Comparison of ENCODE assay signal across 18 mouse cellular contexts in the genomic region with DNA sequence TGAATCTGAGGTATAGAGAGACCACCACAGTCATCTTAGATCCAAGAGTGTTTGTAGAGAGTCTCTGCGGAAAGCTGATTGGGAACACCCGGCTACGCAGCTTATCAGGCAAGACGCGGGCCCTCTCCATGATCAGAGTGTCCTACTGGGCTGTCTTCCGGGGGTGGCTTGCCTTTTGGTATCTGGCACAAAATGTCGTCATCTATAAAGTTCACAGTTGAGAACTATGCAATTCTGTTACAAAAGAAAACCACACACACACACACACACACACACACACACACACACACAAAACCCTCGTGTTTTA. TPM values are rescaled to one million over a fixed set of nuclear protein-coding genes. Genes with fewer than 3 reads are reported as not detected.
DNase-seq lines count a peak whose midpoint lies in the region; ATAC-seq and TF ChIP-seq lines count a peak whose summit lies in the region.
"Had no signal": no experiment of that assay in that cellular context is flagged by ENCODE, and none has a peak within 500 bp of the region (broad histone marks: within the 10 kb centered on the region; RNA-seq: fewer than 3 reads in every experiment).

No protein-coding gene starts in this region.

- no peak for TF ChIP-seq CTCF in spleen, adult 2 months (IDR thresholded peaks at IDR 0.05; ENCODE audit: extremely low read depth, insufficient read depth, insufficient read length, insufficient replicate concordance)

- TF ChIP-seq POLR2A in spleen, adult 2 months (IDR thresholded peaks at IDR 0.05; ENCODE audit: low read depth, low read length): no peak

- 55% methylated on average over 8 of the region's 8 CpGs for WGBS in heart, embryonic 11.5 days (ENCODE audit: insufficient replicate concordance)
- WGBS in spleen, adult 2 months: 82% methylated on average over 8 of the region's 8 CpGs
- whole genome bisulfite sequencing in stomach, embryonic 16.5 days: 66% methylated on average over 8 of the region's 8 CpGs

- DNase-seq in heart, adult 18-20 months: no peak
- no peak for DNase-seq in spleen, adult 2 months (ENCODE audit: low read depth in 1 of 2, low spot score in 2 of 2)
- no peak for DNase-seq in spleen, postnatal 4 days (ENCODE audit: low spot score in 2 of 2)
- peak; percentile 88 for DNase-seq in liver
- DNase-seq in B cell, adult 2 months: no peak
- no peak for DNase-seq in cerebellum, postnatal 10 days
- DNase-seq: adrenal gland, adult 2 months; cerebellum, adult 18-20 months; gastrocnemius, postnatal 10 days; layer of hippocampus, postnatal 36 days; left cerebral cortex, postnatal 4 days; thymus, adult 18-20 months had no signal

- no peaks in the 10 kb centered on the region for H3K9me3 ChIP-seq in heart, embryonic 11.5 days (replicated peaks; ENCODE audit: control insufficient read depth, low read length)
- H3K9me3 ChIP-seq in stomach, embryonic 16.5 days (replicated peaks; ENCODE audit: control insufficient read depth, low read length): no peaks in the 10 kb centered on the region
- H3K9me3 ChIP-seq: embryonic facial prominence, embryonic 15.5 days; lung, embryonic 15.5 days; neural tube, embryonic 12.5 days had no signal

- no peaks in the 10 kb centered on the region for H3K27me3 ChIP-seq in heart, embryonic 11.5 days (ENCODE audit: control insufficient read depth, insufficient read depth, low read length)
- H3K27me3 ChIP-seq in spleen, adult 2 months (ENCODE audit: control insufficient read depth, insufficient read depth, low read length): no peaks in the 10 kb centered on the region
- H3K27me3 ChIP-seq in stomach, embryonic 16.5 days (ENCODE audit: control insufficient read depth, insufficient read depth, low read length): no peaks in the 10 kb centered on the region
- H3K27me3 ChIP-seq: embryonic facial prominence, embryonic 15.5 days; lung, embryonic 15.5 days; neural tube, embryonic 12.5 days had no signal

- peak overlapping the region; percentile 71 for H3K27ac ChIP-seq in heart, embryonic 11.5 days (ENCODE audit: low read depth, low read length)
- peak overlapping the region; percentile 23; the same call in 1 of the 2 replicates for H3K27ac ChIP-seq in spleen, adult 2 months (ENCODE audit: insufficient read depth, low read length)
- H3K27ac ChIP-seq in stomach, embryonic 16.5 days (ENCODE audit: low read length): peak overlapping the region; percentile 78
- H3K27ac ChIP-seq: embryonic facial prominence, embryonic 15.5 days; neural tube, embryonic 12.5 days had no signal

- peaks cover 35% of the 10 kb centered on the region for H3K4me1 ChIP-seq in heart, embryonic 11.5 days (ENCODE audit: control insufficient read depth, insufficient read depth, low read length)
- no peaks in the 10 kb centered on the region for H3K4me1 ChIP-seq in spleen, adult 2 months (ENCODE audit: control insufficient read depth, insufficient read depth, insufficient read length)
- peaks cover 25% of the 10 kb centered on the region; the same call in 1 of the 2 replicates for H3K4me1 ChIP-seq in stomach, embryonic 16.5 days (ENCODE audit: control insufficient read depth, insufficient read depth, low read length)
- H3K4me1 ChIP-seq: embryonic facial prominence, embryonic 15.5 days; neural tube, embryonic 12.5 days had no signal

- H3K4me2 ChIP-seq in heart, embryonic 11.5 days: no peak overlapping the region; the same call in 1 of the 2 replicates
- peak overlapping the region; percentile 20; the same call in 1 of the 2 replicates for H3K4me2 ChIP-seq in stomach, embryonic 16.5 days (ENCODE audit: low read depth, low read length)
- H3K4me2 ChIP-seq: embryonic facial prominence, embryonic 15.5 days; lung, embryonic 15.5 days; neural tube, embryonic 12.5 days had no signal

- no peak for ATAC-seq in heart, embryonic 11.5 days (replicated peaks; ENCODE audit: insufficient number of reproducible peaks, low FRiP score, low TSS enrichment)
- no peak for ATAC-seq in stomach, embryonic 16.5 days (ENCODE audit: insufficient read depth, low FRiP score)
- ATAC-seq: inflammation-experienced regulatory T-cells, adult 6 months had no signal

- no peak overlapping the region for H3K4me3 ChIP-seq in heart, embryonic 11.5 days (ENCODE audit: low read depth, low read length)
- H3K4me3 ChIP-seq in spleen, adult 2 months (ENCODE audit: extremely low read depth, insufficient read depth, insufficient read length): no peak overlapping the region
- no peak overlapping the region for H3K4me3 ChIP-seq in stomach, embryonic 16.5 days (replicated peaks; ENCODE audit: low read length)
- H3K4me3 ChIP-seq: embryonic facial prominence, embryonic 15.5 days; lung, embryonic 15.5 days; neural tube, embryonic 12.5 days had no signal

- H3K36me3 ChIP-seq in heart, embryonic 11.5 days (ENCODE audit: control insufficient read depth, insufficient read depth, low read length): no peaks in the 10 kb centered on the region
- no peaks in the 10 kb centered on the region for H3K36me3 ChIP-seq in spleen, adult 2 months (ENCODE audit: control insufficient read depth, insufficient read depth, low read length)
- no peaks in the 10 kb centered on the region for H3K36me3 ChIP-seq in stomach, embryonic 16.5 days (ENCODE audit: control insufficient read depth, insufficient read depth, low read length)
- H3K36me3 ChIP-seq: embryonic facial prominence, embryonic 15.5 days; lung, embryonic 15.5 days; neural tube, embryonic 12.5 days had no signal

- no peak overlapping the region for H3K9ac ChIP-seq in heart, embryonic 11.5 days (ENCODE audit: low read depth, low read length)
- no peak overlapping the region for H3K9ac ChIP-seq in stomach, embryonic 16.5 days (ENCODE audit: low read length)
- H3K9ac ChIP-seq: embryonic facial prominence, embryonic 15.5 days; lung, embryonic 15.5 days; neural tube, embryonic 12.5 days had no signal

RNA-seq across cellular contexts. Expression of gene Hipk2, which starts 45.8 kb away (rescaled TPM):
- 15.1 and 18.9 TPM in 2 replicates for polyA plus RNA-seq in heart, embryonic 11.5 days (2014; fragmentation: Nextera tagmentation; extraction: Ambion mirVana)
- 10 to 100 TPM; 83.6 to 98.5 TPM for total RNA-seq in heart, adult 18-20 months (2021)
- 14.9 and 19.4 TPM in 2 replicates for polyA plus RNA-seq in spleen, adult 2 months (2012; rRNA removed)
- polyA plus RNA-seq in stomach, embryonic 16.5 days (2015; fragmentation: Nextera tagmentation; extraction: Ambion mirVana): 21.5 and 21.6 TPM in 2 replicates

RNA-seq across cellular contexts. Expression of gene Tbxas1, which starts 46.6 kb away (rescaled TPM):
- 1.7 and 2.4 TPM in 2 replicates for polyA plus RNA-seq in heart, embryonic 11.5 days (2014; fragmentation: Nextera tagmentation; extraction: Ambion mirVana)
- total RNA-seq in heart, adult 18-20 months (2021): 1 to 10 TPM; 1.7 TPM
- 11.8 and 14.0 TPM in 2 replicates for polyA plus RNA-seq in spleen, adult 2 months (2012; rRNA removed)
- polyA plus RNA-seq in stomach, embryonic 16.5 days (2015; fragmentation: Nextera tagmentation; extraction: Ambion mirVana): 4.4 TPM in 2 replicates

Comparison
In these comparisons a context has a peak if more than half of its experiments do, and no peak if none do; other contexts are left out.
1. H3K27ac ChIP-seq: peak in every context shown above with its lines; median percentile 78 in stomach, embryonic 16.5 days; 71 in heart, embryonic 11.5 days; 23 in spleen, adult 2 months.